Mouse (Mus musculus) hindbrain, postnatal 0 days (tissue): ENCODE results near the gene Tmem86a. TPM values are rescaled to one million over a fixed set of nuclear protein-coding genes. Genes with fewer than 3 reads are reported as not detected.

Experiments
- ATAC-seq: fragments of 200-750 bp; cut with Nextera tagmentation; 2 replicates; pipeline ENCODE4 v1.8.0; 2017; ENCODE audit warnings: mild to moderate bottlenecking, moderate TSS enrichment, moderate library complexity
- DNase-seq: peaks from one replicate; pipeline ENCODE4 v3.0.0-alpha.2; 2015; ENCODE audit warnings: low spot score
- H3K27ac ChIP-seq: fragments of 300-500 bp; sonication (generic); 2 replicates; pipeline ENCODE4 v1.5.1; 2014; ENCODE audit warnings: mild to moderate bottlenecking
- H3K27me3 ChIP-seq: fragments of 300-500 bp; sonication (generic); 2 replicates; pipeline ENCODE4 v1.6.1; 2014; ENCODE audit warnings: low read length, mixed read lengths; ENCODE audit not compliant: insufficient read depth
- H3K36me3 ChIP-seq: fragments of 300-500 bp; sonication (generic); 2 replicates; pipeline ENCODE4 v1.6.1; 2014; ENCODE audit warnings: low read length, mixed read lengths; ENCODE audit not compliant: insufficient read depth
- H3K4me1 ChIP-seq: fragments of 300-500 bp; sonication (generic); 2 replicates; pipeline ENCODE4 v1.6.1; 2014; ENCODE audit warnings: antibody characterized with exemption, low read length, mixed read lengths; ENCODE audit not compliant: insufficient read depth
- H3K4me2 ChIP-seq: fragments of 300-500 bp; sonication (generic); 2 replicates; pipeline ENCODE4 v1.6.1; 2014; ENCODE audit warnings: low read depth, mild to moderate bottlenecking, low read length, moderate library complexity, mixed read lengths
- H3K4me3 ChIP-seq: fragments of 300-500 bp; sonication (generic); 2 replicates; pipeline ENCODE4 v1.5.1; 2014; ENCODE audit warnings: low read length
- H3K9ac ChIP-seq: fragments of 300-500 bp; sonication (generic); replicated peaks from 2 replicates; pipeline ENCODE4 v1.6.1; 2014; ENCODE audit warnings: mild to moderate bottlenecking, low read length, moderate library complexity, mixed read lengths
- H3K9me3 ChIP-seq: fragments of 300-500 bp; sonication (generic); 2 replicates; pipeline ENCODE4 v1.6.1; 2016; ENCODE audit warnings: low read length, mixed read lengths
- CTCF ChIP-seq: IDR thresholded peaks from 2 replicates; pipeline ENCODE4 v1.5.1; 2016; ENCODE audit warnings: antibody characterized with exemption, control low read depth, low read depth
- WGBS: fragments of 180-500 bp; shearing (Covaris S2); extraction: QIAGEN DNeasy Blood & Tissue Kit; methylation state at CpG from one replicate; pipeline ENCODE4 v1.1.7; 2014; 5-methylcytosine and 5-hydroxymethylcytosine counted together
- polyA plus RNA-seq: library from polyadenylated mRNA; unstranded; fragments of >200 nt; fragmentation: Nextera tagmentation; extraction: Ambion mirVana; gene quantifications from 2 replicates; pipeline ENCODE4 v1.2.1, GENCODE M21; 2015
- total RNA-seq: library from RNA; depleted of rRNA; stranded (reverse); fragments of >200 nt; gene quantifications from 2 replicates; pipeline ENCODE4 v1.2.3, GENCODE M21; 2014

The Tmem86a gene
- total and polyA plus RNA-seq, 2 experiments from 2014 or later, result 11.9 to 29.5 TPM

GRCm38 (mm10) chr7:47027520-47027919 is 22.9 kb upstream of the Tmem86a start:
- Histone ChIP-seq H3K9me3 (no peaks in the 10 kb centered on the region), H3K27me3 (no peaks in the 10 kb centered on the region), H3K9ac (no peak overlapping the region), H3K36me3 (no peaks in the 10 kb centered on the region), H3K4me2 (no peak overlapping the region), H3K4me1 (no peaks in the 10 kb centered on the region), H3K4me3 (no peak overlapping the region), H3K27ac (no peak overlapping the region)
- ATAC-seq (no peak), DNase-seq (no peak)
- no peak for TF ChIP-seq CTCF
- 97% methylated on average over 1 of the region's 1 CpGs for WGBS

- Histone ChIP-seq H3K9ac (no peak overlapping the region), H3K4me3 (no peak overlapping the region), H3K4me1 (no peaks in the 10 kb centered on the region), H3K9me3 (no peaks in the 10 kb centered on the region), H3K27me3 (no peaks in the 10 kb centered on the region), H3K4me2 (no peak overlapping the region), H3K36me3 (no peaks in the 10 kb centered on the region), H3K27ac (no peak overlapping the region)
- ATAC-seq, result no peak
- 70% methylated on average over 9 of the region's 9 CpGs for WGBS
- no peak for TF ChIP-seq CTCF
- DNase-seq, result peak; percentile 6
These were observed 19.7 kb upstream of the Tmem86a start for GRCm38 (mm10) chr7:47030517-47031193.

- 75% methylated on average over 4 of the region's 4 CpGs for WGBS
- H3K36me3 ChIP-seq, result no peaks in the 10 kb centered on the region
- no peaks in the 10 kb centered on the region for H3K9me3 ChIP-seq
- H3K4me3 ChIP-seq, result no peak overlapping the region
- H3K27me3 ChIP-seq, result no peaks in the 10 kb centered on the region
- H3K9ac ChIP-seq, result no peak overlapping the region
- no peak for TF ChIP-seq CTCF
- no peak for DNase-seq
- no peak for ATAC-seq
- H3K4me1 ChIP-seq, result no peaks in the 10 kb centered on the region
- no peak overlapping the region for H3K27ac ChIP-seq
- H3K4me2 ChIP-seq, result no peak overlapping the region
These were observed 19.0 kb upstream of the Tmem86a start for GRCm38 (mm10) chr7:47031371-47031770.

GRCm38 (mm10) chr7:47034785-47035384 is 15.5 kb upstream of the Tmem86a start:
- no peak overlapping the region for H3K9ac ChIP-seq
- no peaks in the 10 kb centered on the region for H3K36me3 ChIP-seq
- no peaks in the 10 kb centered on the region for H3K9me3 ChIP-seq
- H3K4me2 ChIP-seq, result no peak overlapping the region
- H3K4me1 ChIP-seq, result no peaks in the 10 kb centered on the region
- ATAC-seq (no peak), DNase-seq (no peak)
- no peak overlapping the region for H3K27ac ChIP-seq
- no peak for TF ChIP-seq CTCF
- no peaks in the 10 kb centered on the region for H3K27me3 ChIP-seq
- WGBS, result 92% methylated on average over 4 of the region's 4 CpGs
- H3K4me3 ChIP-seq, result no peak overlapping the region

- H3K27ac ChIP-seq, result no peak overlapping the region
- WGBS, result 74% methylated on average over 8 of the region's 8 CpGs
- no peaks in the 10 kb centered on the region for H3K27me3 ChIP-seq
- H3K4me3 ChIP-seq, result no peak overlapping the region
- ATAC-seq (no peak), DNase-seq (no peak)
- H3K4me2 ChIP-seq, result no peak overlapping the region
- no peak overlapping the region for H3K9ac ChIP-seq
- TF ChIP-seq CTCF, result no peak
- no peaks in the 10 kb centered on the region for H3K4me1 ChIP-seq
- no peaks in the 10 kb centered on the region for H3K36me3 ChIP-seq
- H3K9me3 ChIP-seq, result no peaks in the 10 kb centered on the region
These were observed 15.0 kb upstream of the Tmem86a start for GRCm38 (mm10) chr7:47035426-47035825.

- DNase-seq (no peak), ATAC-seq (no peak)
- 83% methylated on average over 3 of the region's 3 CpGs for WGBS
- Histone ChIP-seq H3K27ac (no peak overlapping the region), H3K36me3 (no peaks in the 10 kb centered on the region), H3K9me3 (no peaks in the 10 kb centered on the region), H3K9ac (no peak overlapping the region), H3K4me2 (no peak overlapping the region), H3K4me3 (no peak overlapping the region), H3K27me3 (no peaks in the 10 kb centered on the region), H3K4me1 (no peaks in the 10 kb centered on the region)
- TF ChIP-seq CTCF, result no peak
These were observed 8.7 kb upstream of the Tmem86a start for GRCm38 (mm10) chr7:47041706-47042105.

GRCm38 (mm10) chr7:47042121-47042520 is 8.3 kb upstream of the Tmem86a start:
- H3K36me3 ChIP-seq, result no peaks in the 10 kb centered on the region
- H3K9me3 ChIP-seq, result no peaks in the 10 kb centered on the region
- ATAC-seq (no peak), DNase-seq (no peak)
- WGBS, result 81% methylated on average over 4 of the region's 4 CpGs
- no peaks in the 10 kb centered on the region for H3K4me1 ChIP-seq
- no peak overlapping the region for H3K4me2 ChIP-seq
- no peak overlapping the region for H3K9ac ChIP-seq
- no peak overlapping the region for H3K4me3 ChIP-seq
- no peak for TF ChIP-seq CTCF
- H3K27me3 ChIP-seq, result no peaks in the 10 kb centered on the region
- H3K27ac ChIP-seq, result no peak overlapping the region
